Mouse (Mus musculus) liver, embryonic 14.5 days (tissue): ENCODE data around the gene Pex26.

Experiments
- CTCF ChIP-seq: IDR thresholded peaks from 2 replicates; pipeline ENCODE4 v1.5.1; 2016; ENCODE audit warnings: antibody characterized with exemption, low read depth, control low read depth
- EP300 ChIP-seq: IDR thresholded peaks from 2 replicates; pipeline ENCODE4 v1.6.1; 2016; ENCODE audit warnings: antibody characterized with exemption, low read depth

DNA sequence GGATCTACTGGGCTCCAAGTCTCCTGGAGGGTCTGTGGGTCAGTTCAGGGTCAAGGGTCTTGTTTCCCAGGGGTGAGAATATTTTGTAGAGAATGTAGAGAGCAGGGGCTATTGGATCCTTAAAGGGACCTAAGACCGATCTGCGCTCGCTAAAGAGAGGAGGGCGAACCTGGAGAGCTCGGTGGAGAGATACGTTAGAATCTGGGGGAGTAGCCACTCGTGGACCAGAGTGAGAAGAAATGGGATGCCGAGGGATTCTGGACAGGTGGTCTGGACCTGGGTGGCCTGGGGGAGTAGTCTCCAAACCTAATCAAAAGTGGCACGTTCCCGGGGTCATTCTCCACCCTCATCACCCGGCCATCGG, 27.4 kb downstream of the Pex26 start:
- TF ChIP-seq CTCF: no peak
- TF ChIP-seq EP300: no peak
